Mouse (Mus musculus): Measurements from ENCODE around the gene Tmem245. TPM values are rescaled to one million over a fixed set of nuclear protein-coding genes. Genes with fewer than 3 reads are reported as not detected.

The Tmem245 gene
- polyA plus RNA-seq, 1 experiment from 2014 or later: 8.7 TPM

DNA sequence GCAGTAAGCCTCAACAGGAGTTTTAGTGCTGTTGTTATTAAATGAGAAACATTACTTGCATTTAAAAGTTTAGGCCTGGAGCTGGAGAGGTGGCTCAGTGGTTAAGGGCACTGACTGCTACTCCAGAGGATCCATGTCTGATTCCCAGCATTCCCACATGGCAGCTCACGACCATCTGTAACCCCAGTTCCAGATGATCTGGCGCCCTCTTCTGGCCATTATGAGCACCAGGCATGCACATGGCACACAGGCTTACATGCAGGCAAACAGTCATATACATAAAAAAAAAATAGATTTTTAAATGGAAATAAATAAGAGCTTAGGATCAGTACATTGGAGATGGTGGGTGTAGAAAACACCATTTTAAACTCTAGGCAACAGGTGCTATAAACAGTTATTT, 103.3 kb downstream of the Tmem245 start:
- H3K4me2 ChIP-seq (replicated peaks): no peak overlapping the region
- 80% methylated on average over 2 of the region's 2 CpGs for WGBS
- H3K4me1 ChIP-seq: no peaks in the 10 kb centered on the region
- no peak overlapping the region for H3K27ac ChIP-seq (replicated peaks)
- ATAC-seq (ENCODE audit: insufficient number of reproducible peaks, low FRiP score, low TSS enrichment, low read depth): no peak
- H3K36me3 ChIP-seq: peaks cover 28% of the 10 kb centered on the region; the same call in 1 of the 2 replicates
- no peaks in the 10 kb centered on the region for H3K9me3 ChIP-seq (replicated peaks)
- no peak overlapping the region for H3K4me3 ChIP-seq (replicated peaks)
- H3K27me3 ChIP-seq: no peaks in the 10 kb centered on the region
- H3K9ac ChIP-seq: no peak overlapping the region

DNA sequence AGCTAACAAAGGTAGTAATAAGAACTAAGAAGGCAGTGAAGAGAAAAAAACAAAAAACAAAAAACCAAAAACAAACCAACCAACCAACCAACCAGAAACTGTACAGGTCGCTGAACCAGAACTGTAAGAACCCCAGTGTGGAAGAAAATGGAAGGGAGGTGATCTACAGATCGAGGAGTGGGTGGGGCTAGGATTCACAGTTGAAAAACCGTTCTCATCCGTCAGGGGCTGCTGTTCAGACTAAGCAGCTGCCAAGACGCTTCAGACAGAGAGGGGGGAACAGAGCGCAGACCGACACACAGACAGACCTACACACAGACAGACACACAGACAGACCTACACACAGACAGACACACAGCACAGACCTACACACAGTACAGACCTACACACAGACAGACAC, 104.7 kb downstream of the Tmem245 start:
- ATAC-seq (ENCODE audit: insufficient number of reproducible peaks, low FRiP score, low TSS enrichment, low read depth): no peak
- Histone ChIP-seq H3K4me2 (replicated peaks) (no peak overlapping the region), H3K27ac (replicated peaks) (no peak overlapping the region), H3K36me3 (peaks cover 28% of the 10 kb centered on the region; the same call in 1 of the 2 replicates), H3K4me1 (no peaks in the 10 kb centered on the region), H3K4me3 (replicated peaks) (no peak overlapping the region), H3K9ac (no peak overlapping the region), H3K9me3 (replicated peaks) (no peaks in the 10 kb centered on the region), H3K27me3 (no peaks in the 10 kb centered on the region)
- 75% methylated on average over 7 of the region's 7 CpGs for WGBS

DNA sequence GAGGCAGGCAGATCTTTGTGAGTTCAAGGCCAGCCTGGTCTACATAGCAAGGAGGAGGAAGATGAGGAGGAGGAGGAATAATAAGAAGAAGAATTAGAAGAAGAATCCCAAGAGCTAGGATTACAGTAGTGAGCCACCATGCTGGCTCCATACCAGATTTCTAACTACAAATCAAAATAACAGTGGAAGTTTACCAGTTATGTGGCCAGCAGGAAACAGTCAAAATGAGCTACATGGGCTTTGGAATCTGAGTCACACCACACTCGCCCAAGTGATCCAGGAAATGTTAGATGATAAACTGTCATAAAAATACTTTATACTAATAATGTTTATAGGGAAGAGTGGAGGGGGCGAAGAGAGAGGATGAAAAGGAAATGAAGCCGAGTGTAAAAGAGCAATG, 106.9 kb downstream of the Tmem245 start:
- H3K4me2 ChIP-seq (replicated peaks): no peak overlapping the region
- no peak overlapping the region for H3K27ac ChIP-seq (replicated peaks)
- ATAC-seq (ENCODE audit: insufficient number of reproducible peaks, low FRiP score, low TSS enrichment, low read depth): no peak
- H3K27me3 ChIP-seq: no peaks in the 10 kb centered on the region
- H3K9ac ChIP-seq: no peak overlapping the region
- no peaks in the 10 kb centered on the region for H3K4me1 ChIP-seq
- H3K9me3 ChIP-seq (replicated peaks): no peaks in the 10 kb centered on the region
- H3K4me3 ChIP-seq (replicated peaks): no peak overlapping the region
- H3K36me3 ChIP-seq: peaks cover 25% of the 10 kb centered on the region; the same call in 1 of the 2 replicates
- WGBS: 86% methylated on average over 3 of the region's 3 CpGs

DNA sequence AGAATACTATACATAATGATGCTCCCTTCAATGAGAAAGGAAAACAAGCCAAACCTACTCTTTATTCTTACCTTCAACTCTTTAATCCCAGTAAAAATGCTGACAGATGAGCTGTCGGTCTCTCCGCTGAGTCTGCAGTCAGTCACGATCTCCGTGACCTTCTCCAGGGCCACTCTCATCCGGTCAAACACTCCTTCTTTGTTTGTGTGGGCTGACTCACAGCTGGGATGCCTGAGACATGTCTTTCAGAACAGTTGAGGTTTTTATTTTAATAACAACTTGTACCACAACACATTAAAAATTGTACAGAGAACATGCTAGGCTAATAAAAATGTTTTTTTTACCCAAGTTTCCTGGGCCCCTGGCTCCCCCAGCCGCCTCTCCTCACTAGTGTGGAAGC, 109.6 kb downstream of the Tmem245 start:
- no peak overlapping the region for H3K27ac ChIP-seq (replicated peaks)
- peaks cover 15% of the 10 kb centered on the region; the same call in 1 of the 2 replicates for H3K36me3 ChIP-seq
- no peak overlapping the region for H3K4me3 ChIP-seq (replicated peaks)
- H3K9ac ChIP-seq: no peak overlapping the region
- H3K4me2 ChIP-seq (replicated peaks): no peak overlapping the region
- 81% methylated on average over 6 of the region's 6 CpGs for WGBS
- H3K27me3 ChIP-seq: no peaks in the 10 kb centered on the region
- no peaks in the 10 kb centered on the region for H3K4me1 ChIP-seq
- ATAC-seq (ENCODE audit: insufficient number of reproducible peaks, low FRiP score, low TSS enrichment, low read depth): no peak
- no peaks in the 10 kb centered on the region for H3K9me3 ChIP-seq (replicated peaks)

DNA sequence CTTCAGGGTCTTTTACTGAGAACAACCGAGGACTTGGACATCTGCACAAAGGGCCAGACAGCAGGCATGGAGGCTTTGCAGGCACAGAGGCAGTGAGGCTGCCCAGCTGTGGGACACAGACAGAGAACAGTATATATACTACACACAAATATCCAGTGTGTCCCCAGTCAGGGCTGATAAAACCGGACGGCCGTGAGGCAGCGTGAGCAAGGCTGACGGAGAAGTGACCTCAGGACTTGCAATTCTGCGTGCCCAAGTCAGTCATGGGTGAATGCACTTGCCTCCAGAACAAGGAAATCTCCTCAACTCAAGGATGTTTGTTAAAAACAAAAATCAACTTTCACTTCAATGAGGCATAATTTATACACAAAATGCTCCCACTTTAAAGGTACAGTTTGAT, 115.2 kb downstream of the Tmem245 start:
- no peak for ATAC-seq (ENCODE audit: insufficient number of reproducible peaks, low FRiP score, low TSS enrichment, low read depth)
- H3K4me3 ChIP-seq (replicated peaks): no peak overlapping the region
- no peak overlapping the region for H3K9ac ChIP-seq
- no peak overlapping the region for H3K4me2 ChIP-seq (replicated peaks)
- no peaks in the 10 kb centered on the region for H3K9me3 ChIP-seq (replicated peaks)
- H3K4me1 ChIP-seq: no peaks in the 10 kb centered on the region
- H3K36me3 ChIP-seq: peaks cover 10% of the 10 kb centered on the region; the same call in 1 of the 2 replicates
- H3K27me3 ChIP-seq: no peaks in the 10 kb centered on the region
- no peak overlapping the region for H3K27ac ChIP-seq (replicated peaks)
- 85% methylated on average over 7 of the region's 7 CpGs for WGBS

DNA sequence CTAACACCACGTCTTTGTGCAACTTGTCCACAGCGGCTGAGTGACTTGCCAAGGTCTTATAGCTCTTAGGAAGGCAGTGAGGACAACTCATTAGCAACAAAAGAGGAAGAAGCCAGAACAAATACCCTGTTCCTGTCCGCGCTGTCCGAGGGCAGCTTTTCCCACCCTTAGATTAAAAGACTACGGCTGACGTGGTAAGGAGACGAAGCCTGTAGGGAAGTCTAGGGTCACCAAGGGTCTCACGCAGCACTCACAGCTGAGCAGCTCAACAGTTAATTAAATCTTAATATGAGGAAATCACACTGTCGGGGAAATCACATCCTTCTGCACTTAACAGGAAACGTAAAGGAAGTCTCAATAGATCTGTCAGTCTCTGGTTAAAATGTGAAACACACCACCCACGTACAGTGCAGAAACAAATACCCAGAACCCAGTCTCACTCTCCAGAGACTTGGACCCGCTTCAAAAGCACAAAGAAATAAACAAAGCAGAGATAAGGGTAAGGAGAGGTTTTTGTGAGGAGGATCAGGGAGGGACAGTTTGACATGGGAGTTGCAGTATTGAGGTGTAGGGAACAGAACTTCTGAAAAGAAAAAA, 116.1 kb downstream of the Tmem245 start:
- Histone ChIP-seq H3K4me3 (replicated peaks) (no peak overlapping the region), H3K4me2 (replicated peaks) (no peak overlapping the region), H3K4me1 (no peaks in the 10 kb centered on the region), H3K27me3 (no peaks in the 10 kb centered on the region), H3K9ac (no peak overlapping the region), H3K36me3 (peaks cover 7% of the 10 kb centered on the region; the same call in 1 of the 2 replicates), H3K9me3 (replicated peaks) (no peaks in the 10 kb centered on the region), H3K27ac (replicated peaks) (no peak overlapping the region)
- WGBS: 61% methylated on average over 13 of the region's 13 CpGs
- ATAC-seq (ENCODE audit: insufficient number of reproducible peaks, low FRiP score, low TSS enrichment, low read depth): no peak

DNA sequence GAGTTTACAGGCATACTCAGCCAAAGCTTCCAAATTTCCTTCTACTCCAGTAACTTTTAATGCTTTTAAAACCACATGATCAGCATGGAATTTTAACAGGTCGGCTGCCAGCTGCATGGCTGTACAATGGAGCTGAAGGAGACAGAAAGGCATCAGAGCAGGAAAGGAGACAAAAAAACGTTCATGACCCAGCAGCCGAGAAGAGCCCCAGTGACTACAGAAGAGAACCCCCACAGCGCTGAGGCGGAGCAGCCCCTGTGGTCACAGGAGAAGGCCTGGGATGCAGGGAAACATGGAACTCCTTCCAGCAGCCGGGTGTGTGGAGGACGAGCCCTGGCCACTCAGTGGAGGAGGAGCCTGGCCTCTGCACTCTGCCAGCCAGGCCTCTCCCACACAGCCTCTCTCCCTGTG, 117.7 kb downstream of the Tmem245 start:
- H3K27ac ChIP-seq (replicated peaks): peak overlapping the region; percentile 40
- no peaks in the 10 kb centered on the region for H3K27me3 ChIP-seq
- H3K9ac ChIP-seq: no peak overlapping the region
- H3K4me1 ChIP-seq: no peaks in the 10 kb centered on the region
- WGBS: 55% methylated on average over 7 of the region's 7 CpGs
- H3K4me2 ChIP-seq (replicated peaks): no peak overlapping the region
- no peaks in the 10 kb centered on the region for H3K9me3 ChIP-seq (replicated peaks)
- H3K36me3 ChIP-seq: peaks cover 7% of the 10 kb centered on the region; the same call in 1 of the 2 replicates
- no peak overlapping the region for H3K4me3 ChIP-seq (replicated peaks)
- peak; percentile 7; the same call in 1 of the 2 replicates for ATAC-seq (ENCODE audit: insufficient number of reproducible peaks, low FRiP score, low TSS enrichment, low read depth)

DNA sequence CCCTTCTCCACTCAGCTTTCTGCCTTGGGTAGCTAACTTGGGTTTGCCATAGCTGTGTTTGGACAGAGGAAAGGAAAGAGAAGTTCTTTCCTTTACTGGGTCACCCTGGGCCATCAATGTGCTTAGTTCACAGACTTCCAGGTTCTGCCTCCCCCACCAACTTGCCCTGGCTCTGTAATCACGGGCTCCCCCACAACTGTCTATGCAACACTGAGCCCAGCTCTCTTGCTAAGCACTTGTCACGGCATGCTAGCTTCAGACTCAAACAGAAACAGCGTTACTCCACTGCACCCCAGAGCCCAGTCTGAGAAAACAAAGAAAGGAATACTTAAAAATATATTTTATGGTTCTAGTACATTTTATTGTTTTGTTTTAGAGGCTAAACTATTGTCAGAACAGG, 118.3 kb downstream of the Tmem245 start:
- Histone ChIP-seq H3K9me3 (replicated peaks) (no peaks in the 10 kb centered on the region), H3K4me3 (replicated peaks) (no peak overlapping the region), H3K4me2 (replicated peaks) (no peak overlapping the region), H3K4me1 (no peaks in the 10 kb centered on the region), H3K36me3 (peaks cover 7% of the 10 kb centered on the region; the same call in 1 of the 2 replicates), H3K27ac (replicated peaks) (no peak overlapping the region), H3K27me3 (no peaks in the 10 kb centered on the region), H3K9ac (no peak overlapping the region)
- ATAC-seq (ENCODE audit: insufficient number of reproducible peaks, low FRiP score, low TSS enrichment, low read depth): no peak
- 63% methylated on average over 3 of the region's 3 CpGs for WGBS

DNA sequence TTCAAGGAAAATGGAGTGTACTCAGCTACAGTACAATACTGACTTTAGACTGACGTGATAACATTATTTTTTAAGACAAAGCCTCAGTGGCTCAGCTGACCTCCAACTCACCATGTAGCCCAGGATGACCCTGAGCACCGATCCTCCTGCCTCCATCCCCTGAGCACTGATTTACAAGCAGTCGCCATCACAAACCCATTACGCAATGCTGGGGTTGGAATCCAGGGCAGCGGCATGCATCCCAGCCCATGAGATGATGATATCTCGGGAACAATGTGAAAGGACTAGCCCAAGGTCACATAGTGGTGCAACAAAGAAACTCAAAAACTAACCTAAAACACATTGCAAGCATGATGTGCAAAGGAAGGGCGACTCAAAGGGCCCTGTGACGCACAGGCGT, 123.0 kb downstream of the Tmem245 start:
- Histone ChIP-seq H3K27ac (replicated peaks) (no peak overlapping the region), H3K4me1 (no peaks in the 10 kb centered on the region), H3K36me3 (no peaks in the 10 kb centered on the region; the same call in 1 of the 2 replicates), H3K27me3 (no peaks in the 10 kb centered on the region), H3K9me3 (replicated peaks) (no peaks in the 10 kb centered on the region), H3K9ac (no peak overlapping the region), H3K4me3 (replicated peaks) (no peak overlapping the region), H3K4me2 (replicated peaks) (no peak overlapping the region)
- ATAC-seq (ENCODE audit: insufficient number of reproducible peaks, low FRiP score, low TSS enrichment, low read depth): no peak
- WGBS: 91% methylated on average over 9 of the region's 9 CpGs

DNA sequence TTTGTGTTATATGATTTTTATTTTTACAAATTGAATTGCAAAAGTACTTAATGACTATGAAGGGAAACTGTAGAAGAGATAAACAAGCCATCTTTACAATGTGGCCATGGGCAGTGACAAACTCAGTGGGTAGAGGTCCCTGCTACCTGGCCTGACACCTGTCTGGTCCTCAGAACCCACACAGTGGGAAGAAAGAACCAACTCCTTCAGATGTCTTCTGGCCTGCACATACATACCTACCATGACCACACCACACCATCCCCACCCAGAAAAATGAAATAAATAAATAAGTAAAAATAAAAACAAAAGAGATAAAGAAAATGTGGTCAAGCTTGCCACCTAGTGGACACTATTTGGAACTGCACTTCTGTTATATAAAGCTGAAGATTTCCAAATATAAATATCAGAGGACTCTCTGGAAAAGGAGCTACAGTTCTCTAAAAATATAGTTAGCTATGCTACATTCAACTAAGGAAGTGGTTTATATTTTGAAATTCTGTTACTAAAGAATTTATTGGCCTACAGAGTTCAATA, 127.2 kb downstream of the Tmem245 start:
- Histone ChIP-seq H3K4me2 (replicated peaks) (no peak overlapping the region), H3K27me3 (no peaks in the 10 kb centered on the region), H3K27ac (replicated peaks) (no peak overlapping the region), H3K9me3 (replicated peaks) (no peaks in the 10 kb centered on the region), H3K4me1 (no peaks in the 10 kb centered on the region), H3K36me3 (peaks cover 3% of the 10 kb centered on the region; the same call in 1 of the 2 replicates), H3K9ac (no peak overlapping the region), H3K4me3 (replicated peaks) (no peak overlapping the region)
- no peak for ATAC-seq (ENCODE audit: insufficient number of reproducible peaks, low FRiP score, low TSS enrichment, low read depth)

Measured in embryonic facial prominence, embryonic 15.5 days (tissue).